Mouse (Mus musculus): ENCODE results near the gene Ucp2. TPM values are rescaled to one million over a fixed set of nuclear protein-coding genes. Genes with fewer than 3 reads are reported as not detected.
A peak's percentile ranks its signal among the peaks of the same experiment; 100 is the strongest.

The Ucp2 gene
- polyA plus RNA-seq, 1 experiment = 92.5 TPM

- H3K79me2 ChIP-seq (ENCODE audit: control insufficient read depth, insufficient read depth) = no peaks in the 10 kb centered on the region
- TF ChIP-seq USF1 (IDR thresholded peaks at IDR 0.05; ENCODE audit: low read depth) (no peak), CTCF (IDR thresholded peaks at IDR 0.05; ENCODE audit: control insufficient read depth, insufficient read depth, insufficient read length) (no peak), FOSL1 (IDR thresholded peaks at IDR 0.05; ENCODE audit: insufficient read depth, low read length, poor library complexity, severe bottlenecking) (no peak), MAX (IDR thresholded peaks at IDR 0.05) (no peak), CEBPB (IDR thresholded peaks at IDR 0.05; ENCODE audit: low read depth) (no peak), MYOD1 (IDR thresholded peaks at IDR 0.05; ENCODE audit: control insufficient read depth, insufficient read length, low read depth) (no peak), MYOG (IDR thresholded peaks at IDR 0.05; ENCODE audit: control insufficient read depth, extremely low read depth, insufficient read length) (no peak)
- peak within 1 kb of the TSS; percentile 39 for H3K4me3 ChIP-seq (ENCODE audit: insufficient read depth, poor library complexity, severe bottlenecking)
- H3K36me3 ChIP-seq (ENCODE audit: control insufficient read depth, insufficient read depth) = no peaks in the 10 kb centered on the region
- peaks cover 3% of the 10 kb centered on the region for H3K79me3 ChIP-seq (ENCODE audit: low read depth)
- H3ac ChIP-seq (ENCODE audit: control insufficient read depth, insufficient read length, low read depth) = peak within 1 kb of the TSS; percentile 89
- H3K27me3 ChIP-seq (ENCODE audit: control insufficient read depth, insufficient read depth, insufficient read length) = no peaks in the 10 kb centered on the region
Observed at GRCm38 (mm10) chr7:100536804-100537518, 43.8 kb downstream of the Ucp2 start, which contains the start of gene Coa4. Gene Coa4, plus strand, starts transcription at chr7:100537071.

GRCm38 (mm10) chr7:100537519-100537902 lies 44.4 kb downstream of the Ucp2 start:
- Histone ChIP-seq H3K36me3 (ENCODE audit: control insufficient read depth, insufficient read depth) (no peaks in the 10 kb centered on the region), H3ac (ENCODE audit: control insufficient read depth, insufficient read length, low read depth) (no peak overlapping the region), H3K4me3 (ENCODE audit: insufficient read depth, poor library complexity, severe bottlenecking) (peak overlapping the region; percentile 39), H3K79me2 (ENCODE audit: control insufficient read depth, insufficient read depth) (no peaks in the 10 kb centered on the region), H3K27me3 (ENCODE audit: control insufficient read depth, insufficient read depth, insufficient read length) (no peaks in the 10 kb centered on the region), H3K79me3 (ENCODE audit: low read depth) (peaks cover 3% of the 10 kb centered on the region)
- TF ChIP-seq MYOG (IDR thresholded peaks at IDR 0.05; ENCODE audit: control insufficient read depth, extremely low read depth, insufficient read length) (no peak), MYOD1 (IDR thresholded peaks at IDR 0.05; ENCODE audit: control insufficient read depth, insufficient read length, low read depth) (no peak), FOSL1 (IDR thresholded peaks at IDR 0.05; ENCODE audit: insufficient read depth, low read length, poor library complexity, severe bottlenecking) (no peak), MAX (IDR thresholded peaks at IDR 0.05) (no peak), CEBPB (IDR thresholded peaks at IDR 0.05; ENCODE audit: low read depth) (no peak), CTCF (IDR thresholded peaks at IDR 0.05; ENCODE audit: control insufficient read depth, insufficient read depth, insufficient read length) (no peak), USF1 (IDR thresholded peaks at IDR 0.05; ENCODE audit: low read depth) (no peak)

- Histone ChIP-seq H3K36me3 (ENCODE audit: control insufficient read depth, insufficient read depth) (no peaks in the 10 kb centered on the region), H3K79me2 (ENCODE audit: control insufficient read depth, insufficient read depth) (no peaks in the 10 kb centered on the region), H3ac (ENCODE audit: control insufficient read depth, insufficient read length, low read depth) (no peak overlapping the region), H3K4me3 (ENCODE audit: insufficient read depth, poor library complexity, severe bottlenecking) (no peak overlapping the region), H3K79me3 (ENCODE audit: low read depth) (peaks cover 3% of the 10 kb centered on the region), H3K27me3 (ENCODE audit: control insufficient read depth, insufficient read depth, insufficient read length) (no peaks in the 10 kb centered on the region)
- no peak for TF ChIP-seq MAX (IDR thresholded peaks at IDR 0.05)
- TF ChIP-seq FOSL1 (IDR thresholded peaks at IDR 0.05; ENCODE audit: insufficient read depth, low read length, poor library complexity, severe bottlenecking) = no peak
- no peak for TF ChIP-seq USF1 (IDR thresholded peaks at IDR 0.05; ENCODE audit: low read depth)
- TF ChIP-seq MYOG (IDR thresholded peaks at IDR 0.05; ENCODE audit: control insufficient read depth, extremely low read depth, insufficient read length) = no peak
- TF ChIP-seq CTCF (IDR thresholded peaks at IDR 0.05; ENCODE audit: control insufficient read depth, insufficient read depth, insufficient read length) = no peak
- no peak for TF ChIP-seq MYOD1 (IDR thresholded peaks at IDR 0.05; ENCODE audit: control insufficient read depth, insufficient read length, low read depth)
- no peak for TF ChIP-seq CEBPB (IDR thresholded peaks at IDR 0.05; ENCODE audit: low read depth)
Observed at GRCm38 (mm10) chr7:100539516-100539915, 46.4 kb downstream of the Ucp2 start.

- TF ChIP-seq CEBPB (IDR thresholded peaks at IDR 0.05; ENCODE audit: low read depth) (no peak), MYOG (IDR thresholded peaks at IDR 0.05; ENCODE audit: control insufficient read depth, extremely low read depth, insufficient read length) (no peak), MAX (IDR thresholded peaks at IDR 0.05) (no peak), FOSL1 (IDR thresholded peaks at IDR 0.05; ENCODE audit: insufficient read depth, low read length, poor library complexity, severe bottlenecking) (no peak), MYOD1 (IDR thresholded peaks at IDR 0.05; ENCODE audit: control insufficient read depth, insufficient read length, low read depth) (no peak), USF1 (IDR thresholded peaks at IDR 0.05; ENCODE audit: low read depth) (no peak), CTCF (IDR thresholded peaks at IDR 0.05; ENCODE audit: control insufficient read depth, insufficient read depth, insufficient read length) (no peak)
- H3K79me3 ChIP-seq (ENCODE audit: low read depth) = no peaks in the 10 kb centered on the region
- no peaks in the 10 kb centered on the region for H3K36me3 ChIP-seq (ENCODE audit: control insufficient read depth, insufficient read depth)
- no peaks in the 10 kb centered on the region for H3K27me3 ChIP-seq (ENCODE audit: control insufficient read depth, insufficient read depth, insufficient read length)
- H3K79me2 ChIP-seq (ENCODE audit: control insufficient read depth, insufficient read depth) = no peaks in the 10 kb centered on the region
- no peak overlapping the region for H3ac ChIP-seq (ENCODE audit: control insufficient read depth, insufficient read length, low read depth)
- no peak overlapping the region for H3K4me3 ChIP-seq (ENCODE audit: insufficient read depth, poor library complexity, severe bottlenecking)
Observed at GRCm38 (mm10) chr7:100544437-100544836, 51.3 kb downstream of the Ucp2 start.

GRCm38 (mm10) chr7:100547631-100548030 lies 54.5 kb downstream of the Ucp2 start:
- TF ChIP-seq CEBPB (IDR thresholded peaks at IDR 0.05; ENCODE audit: low read depth) (no peak), MAX (IDR thresholded peaks at IDR 0.05) (no peak), MYOD1 (IDR thresholded peaks at IDR 0.05; ENCODE audit: control insufficient read depth, insufficient read length, low read depth) (no peak), FOSL1 (IDR thresholded peaks at IDR 0.05; ENCODE audit: insufficient read depth, low read length, poor library complexity, severe bottlenecking) (no peak), CTCF (IDR thresholded peaks at IDR 0.05; ENCODE audit: control insufficient read depth, insufficient read depth, insufficient read length) (no peak), MYOG (IDR thresholded peaks at IDR 0.05; ENCODE audit: control insufficient read depth, extremely low read depth, insufficient read length) (no peak), USF1 (IDR thresholded peaks at IDR 0.05; ENCODE audit: low read depth) (no peak)
- no peak overlapping the region for H3K4me3 ChIP-seq (ENCODE audit: insufficient read depth, poor library complexity, severe bottlenecking)
- no peaks in the 10 kb centered on the region for H3K27me3 ChIP-seq (ENCODE audit: control insufficient read depth, insufficient read depth, insufficient read length)
- H3ac ChIP-seq (ENCODE audit: control insufficient read depth, insufficient read length, low read depth) = no peak overlapping the region
- no peaks in the 10 kb centered on the region for H3K36me3 ChIP-seq (ENCODE audit: control insufficient read depth, insufficient read depth)
- H3K79me3 ChIP-seq (ENCODE audit: low read depth) = no peaks in the 10 kb centered on the region
- no peaks in the 10 kb centered on the region for H3K79me2 ChIP-seq (ENCODE audit: control insufficient read depth, insufficient read depth)
